Mouse (Mus musculus): Measurements from ENCODE around the gene Gm14190. TPM values are rescaled to one million over a fixed set of nuclear protein-coding genes. Genes with fewer than 3 reads are reported as not detected.
"Not testable (repeated sequence)": the region's sequence is repeated elsewhere in the genome, so short reads cannot be mapped to it uniquely, and the experiment has no call there.

The Gm14190 gene
- polyA plus RNA-seq, 1 experiment, result not detected

DNA sequence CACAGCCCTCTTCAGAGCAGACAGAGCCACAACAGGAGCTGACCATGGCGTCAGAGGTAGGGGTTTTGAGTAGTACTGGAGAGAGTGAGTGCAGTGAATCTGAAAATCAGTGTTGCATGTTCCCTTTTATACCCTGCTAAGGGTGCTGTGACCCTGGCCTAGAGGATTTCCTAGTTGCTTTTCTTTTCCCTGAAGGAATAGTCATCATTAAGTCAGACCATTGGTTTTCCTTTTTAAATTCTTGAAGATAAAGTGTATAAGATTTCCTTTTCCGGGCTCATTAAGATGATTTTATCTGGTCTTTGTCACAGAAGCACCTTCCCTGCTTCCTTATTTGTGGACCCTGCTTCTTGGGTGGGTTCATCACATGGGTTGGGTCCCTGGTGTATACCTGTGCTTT lies 40.4 kb downstream of the Gm14190 start, which contains the start of gene Gm11555:
Gene Gm11555 (minus strand): TSS at position 101 of the 400 bp plus-strand sequence.
- H3K4me3 ChIP-seq (ENCODE audit: insufficient read depth, low read length), result no peak within 1 kb of the TSS
- TF ChIP-seq POLR2A (IDR thresholded peaks at IDR 0.05; ENCODE audit: extremely low read depth, insufficient read depth, low read length), result no peak
- no peaks in the 10 kb centered on the region for H3K4me1 ChIP-seq (ENCODE audit: control insufficient read depth, insufficient read depth, low read length)
- H3K27ac ChIP-seq (ENCODE audit: insufficient read depth, low read length), result no peak within 1 kb of the TSS

DNA sequence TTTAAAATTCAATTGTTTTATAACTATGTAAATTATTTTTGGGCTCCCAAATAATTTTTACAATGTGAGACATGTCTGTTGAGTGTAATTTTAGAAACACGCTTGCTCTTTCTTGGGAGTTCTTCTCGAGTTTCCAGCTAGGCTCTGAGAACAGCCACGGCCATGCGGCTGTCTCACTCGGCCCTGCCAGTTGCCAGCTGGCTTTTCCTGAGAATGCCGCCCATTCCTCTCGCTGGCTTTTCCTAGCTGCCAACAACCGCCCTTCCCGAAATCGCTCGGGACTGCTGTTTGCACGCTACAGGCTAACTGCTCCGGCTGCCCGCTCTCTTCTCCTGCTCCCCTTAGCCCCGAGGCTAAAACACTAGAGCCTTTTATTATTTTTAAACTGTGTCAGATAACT lies 44.1 kb downstream of the Gm14190 start:
- H3K27ac ChIP-seq (ENCODE audit: insufficient read depth, low read length), result no peak overlapping the region
- H3K4me1 ChIP-seq (ENCODE audit: control insufficient read depth, insufficient read depth, low read length), result no peaks in the 10 kb centered on the region
- H3K4me3 ChIP-seq (ENCODE audit: insufficient read depth, low read length), result no peak overlapping the region
- TF ChIP-seq POLR2A (IDR thresholded peaks at IDR 0.05; ENCODE audit: extremely low read depth, insufficient read depth, low read length), result no peak

DNA sequence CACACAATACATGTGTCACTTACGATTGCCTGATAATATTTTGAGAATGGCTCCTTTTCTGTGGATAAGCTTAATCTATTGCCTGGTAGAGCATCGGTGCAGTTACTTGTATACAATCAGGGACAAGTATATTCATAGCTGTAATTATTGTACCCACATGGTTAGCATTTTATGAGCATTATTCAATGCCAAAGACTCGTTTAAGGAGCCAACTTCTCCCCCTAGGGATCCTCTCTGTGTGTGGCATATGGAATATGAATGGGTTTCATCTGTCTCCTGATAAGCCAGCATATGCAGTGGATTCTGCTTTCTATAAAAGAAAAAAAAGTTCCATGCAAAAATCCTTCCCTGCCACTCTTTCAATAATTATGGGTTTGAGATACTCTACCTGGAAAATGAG lies 46.2 kb downstream of the Gm14190 start:
- no peak overlapping the region for H3K4me3 ChIP-seq (ENCODE audit: insufficient read depth, low read length)
- H3K4me1 ChIP-seq (ENCODE audit: control insufficient read depth, insufficient read depth, low read length), result no peaks in the 10 kb centered on the region
- H3K27ac ChIP-seq (ENCODE audit: insufficient read depth, low read length), result no peak overlapping the region
- TF ChIP-seq CTCF (IDR thresholded peaks at IDR 0.05; ENCODE audit: extremely low read depth, insufficient read depth, low read length), result no peak
- no peak for TF ChIP-seq POLR2A (IDR thresholded peaks at IDR 0.05; ENCODE audit: extremely low read depth, insufficient read depth, low read length)

DNA sequence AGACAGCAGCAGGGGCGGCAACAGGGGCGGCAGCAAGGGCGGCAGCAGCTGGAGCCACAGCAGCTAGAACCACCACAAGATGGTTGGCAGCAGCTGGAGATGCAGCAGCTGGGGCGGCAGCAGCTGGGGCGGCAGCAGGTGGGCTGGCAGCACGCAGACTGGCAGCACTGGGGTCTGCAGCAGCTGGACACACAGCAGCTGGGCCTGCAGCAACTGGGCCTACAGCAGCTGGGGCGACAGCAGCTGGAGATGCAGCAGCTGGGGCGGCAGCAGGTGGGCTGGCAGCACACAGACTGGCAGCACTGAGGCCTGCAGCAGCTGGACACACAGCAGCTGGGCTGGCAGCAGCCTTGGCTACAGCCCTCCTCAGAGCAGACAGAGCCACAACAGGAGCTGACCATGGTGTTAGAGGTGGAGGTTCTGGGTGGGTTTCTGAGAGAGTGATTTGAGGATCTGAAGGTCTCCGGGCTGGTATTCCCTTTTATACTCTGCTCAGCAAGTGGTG lies 46.9 kb downstream of the Gm14190 start, which contains the start of gene Krtap4-7:
Gene Krtap4-7 (minus strand): TSS at position 455 of the 505 bp plus-strand sequence.
- not testable (repeated sequence) for H3K4me1 ChIP-seq (ENCODE audit: control insufficient read depth, insufficient read depth, low read length); H3K27ac ChIP-seq (ENCODE audit: insufficient read depth, low read length); H3K4me3 ChIP-seq (ENCODE audit: insufficient read depth, low read length)

DNA sequence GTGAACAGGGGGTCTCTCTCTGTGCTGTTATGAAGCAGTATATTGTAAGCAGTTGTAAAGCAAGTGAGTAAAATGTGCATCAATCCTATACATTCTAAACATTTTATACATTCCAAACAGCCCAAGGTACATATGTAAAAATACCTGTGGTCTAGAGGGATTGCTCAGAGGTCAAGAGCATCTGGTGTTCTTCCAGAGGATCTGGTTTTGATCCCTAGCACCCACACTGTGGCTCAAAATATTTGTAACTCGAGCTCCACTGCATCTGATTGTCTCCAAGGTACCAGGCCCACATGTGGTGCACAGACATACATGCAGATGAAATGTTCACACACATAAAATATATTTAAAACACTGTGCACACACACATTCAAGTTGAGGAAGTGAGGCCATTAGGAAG lies 49.6 kb downstream of the Gm14190 start:
- Histone ChIP-seq H3K27ac (ENCODE audit: insufficient read depth, low read length) (no peak overlapping the region), H3K4me1 (ENCODE audit: control insufficient read depth, insufficient read depth, low read length) (peaks cover 2% of the 10 kb centered on the region; the same call in 1 of the 2 replicates), H3K4me3 (ENCODE audit: insufficient read depth, low read length) (no peak overlapping the region)
- TF ChIP-seq CTCF (IDR thresholded peaks at IDR 0.05; ENCODE audit: extremely low read depth, insufficient read depth, low read length) (no peak), POLR2A (IDR thresholded peaks at IDR 0.05; ENCODE audit: extremely low read depth, insufficient read depth, low read length) (no peak)

Other genes with a start within 250 kb of the Gm14190 start
- not detected in 2 replicates for gene Krt23, start 197.6 kb downstream of the Gm14190 start, polyA plus RNA-seq (2012; rRNA removed)
- gene Krt39, start 169.4 kb downstream of the Gm14190 start, polyA plus RNA-seq (2012; rRNA removed), result not detected in 2 replicates
- gene Krt40, start 147.6 kb downstream of the Gm14190 start, polyA plus RNA-seq (2012; rRNA removed), result not detected in 2 replicates
- gene Krtap3-3, start 139.9 kb downstream of the Gm14190 start, polyA plus RNA-seq (2012; rRNA removed), result not detected in 2 replicates
- not detected in 2 replicates for gene Krtap3-2, start 133.9 kb downstream of the Gm14190 start, polyA plus RNA-seq (2012; rRNA removed)
- gene Gm11939, start 131.3 kb downstream of the Gm14190 start, polyA plus RNA-seq (2012; rRNA removed), result not detected in 2 replicates
- not detected in 2 replicates for gene Krtap3-1, start 124.1 kb downstream of the Gm14190 start, polyA plus RNA-seq (2012; rRNA removed)
- gene Krtap1-5, start 109.7 kb downstream of the Gm14190 start, polyA plus RNA-seq (2012; rRNA removed), result not detected in 2 replicates
- gene Krtap1-4, start 107.1 kb downstream of the Gm14190 start, polyA plus RNA-seq (2012; rRNA removed), result not detected in 2 replicates
- not detected in 2 replicates for gene Krtap1-3, start 99.4 kb downstream of the Gm14190 start, polyA plus RNA-seq (2012; rRNA removed)
- gene Krtap9-3, start 92.6 kb downstream of the Gm14190 start, polyA plus RNA-seq (2012; rRNA removed), result not detected in 2 replicates
- gene Gm11938, start 87.4 kb downstream of the Gm14190 start, polyA plus RNA-seq (2012; rRNA removed), result not detected in 2 replicates
- not detected in 2 replicates for gene Gm11937, start 80.6 kb downstream of the Gm14190 start, polyA plus RNA-seq (2012; rRNA removed)
- gene Krtap2-4, start 75.9 kb downstream of the Gm14190 start, polyA plus RNA-seq (2012; rRNA removed), result not detected in 2 replicates
- gene Gm11562, start 70.3 kb downstream of the Gm14190 start, polyA plus RNA-seq (2012; rRNA removed), result not detected in 2 replicates
- not detected in 2 replicates for gene Krtap4-1, start 62.5 kb downstream of the Gm14190 start, polyA plus RNA-seq (2012; rRNA removed)
- not detected in 2 replicates for gene Krtap4-2, start 55.7 kb downstream of the Gm14190 start, polyA plus RNA-seq (2012; rRNA removed)
- gene Krtap4-7, start 46.7 kb downstream of the Gm14190 start, polyA plus RNA-seq (2012; rRNA removed), result not detected in 2 replicates
- not detected in 2 replicates for gene Gm11555, start 40.5 kb downstream of the Gm14190 start, polyA plus RNA-seq (2012; rRNA removed)
- not detected in 2 replicates for gene Gm11563, start 31.8 kb downstream of the Gm14190 start, polyA plus RNA-seq (2012; rRNA removed)
- gene Krtap4-6, start 24.8 kb downstream of the Gm14190 start, polyA plus RNA-seq (2012; rRNA removed), result not detected in 2 replicates
- gene Gm14180, start 43.5 kb upstream of the Gm14190 start, polyA plus RNA-seq (2012; rRNA removed), result not detected in 2 replicates
- gene Gm11595, start 82.2 kb upstream of the Gm14190 start, polyA plus RNA-seq (2012; rRNA removed), result not detected in 2 replicates
- not detected in 2 replicates for gene Krtap4-8, start 90.0 kb upstream of the Gm14190 start, polyA plus RNA-seq (2012; rRNA removed)
- gene Krtap4-9, start 94.5 kb upstream of the Gm14190 start, polyA plus RNA-seq (2012; rRNA removed), result not detected in 2 replicates
- not detected in 2 replicates for gene Gm11596, start 102.7 kb upstream of the Gm14190 start, polyA plus RNA-seq (2012; rRNA removed)
- gene Gm11569, start 108.2 kb upstream of the Gm14190 start, polyA plus RNA-seq (2012; rRNA removed), result not detected in 2 replicates
- gene Gm11554, start 113.7 kb upstream of the Gm14190 start, polyA plus RNA-seq (2012; rRNA removed), result not detected in 2 replicates
- not detected in 2 replicates for gene Krtap4-13, start 119.2 kb upstream of the Gm14190 start, polyA plus RNA-seq (2012; rRNA removed)
- gene Gm11564, start 124.9 kb upstream of the Gm14190 start, polyA plus RNA-seq (2012; rRNA removed), result not detected in 2 replicates
- not detected in 2 replicates for gene 2300003K06Rik, start 147.3 kb upstream of the Gm14190 start, polyA plus RNA-seq (2012; rRNA removed)
- not detected in 2 replicates for gene Krtap4-16, start 160.9 kb upstream of the Gm14190 start, polyA plus RNA-seq (2012; rRNA removed)
- not detected in 2 replicates for gene Gm11568, start 167.2 kb upstream of the Gm14190 start, polyA plus RNA-seq (2012; rRNA removed)
- not detected in 2 replicates for gene Gm11559, start 173.7 kb upstream of the Gm14190 start, polyA plus RNA-seq (2012; rRNA removed)
- gene Krtap9-1, start 182.6 kb upstream of the Gm14190 start, polyA plus RNA-seq (2012; rRNA removed), result not detected in 2 replicates
- not detected in 2 replicates for gene Gm11567, start 188.4 kb upstream of the Gm14190 start, polyA plus RNA-seq (2012; rRNA removed)
- not detected in 2 replicates for gene Krtap31-1, start 217.2 kb upstream of the Gm14190 start, polyA plus RNA-seq (2012; rRNA removed)
- gene Gm11565, start 224.0 kb upstream of the Gm14190 start, polyA plus RNA-seq (2012; rRNA removed), result not detected in 2 replicates
- gene Krtap31-2, start 245.6 kb upstream of the Gm14190 start, polyA plus RNA-seq (2012; rRNA removed), result not detected in 2 replicates